Mouse (Mus musculus) activated CD4-positive, CD25-positive, alpha-beta regulatory T cell, adult 9 weeks (primary cell): ENCODE results near the gene Kcnq2. TPM values are rescaled to one million over a fixed set of nuclear protein-coding genes. Genes with fewer than 3 reads are reported as not detected.

Source experiments
- polyA plus RNA-seq: library from polyadenylated mRNA; unstranded; fragments of 100-300 nt; shearing (Covaris generic); gene quantifications from one replicate; pipeline ENCODE4 v1.2.1, GENCODE M21; 2017

The Kcnq2 gene
- not detected for polyA plus RNA-seq

DNA sequence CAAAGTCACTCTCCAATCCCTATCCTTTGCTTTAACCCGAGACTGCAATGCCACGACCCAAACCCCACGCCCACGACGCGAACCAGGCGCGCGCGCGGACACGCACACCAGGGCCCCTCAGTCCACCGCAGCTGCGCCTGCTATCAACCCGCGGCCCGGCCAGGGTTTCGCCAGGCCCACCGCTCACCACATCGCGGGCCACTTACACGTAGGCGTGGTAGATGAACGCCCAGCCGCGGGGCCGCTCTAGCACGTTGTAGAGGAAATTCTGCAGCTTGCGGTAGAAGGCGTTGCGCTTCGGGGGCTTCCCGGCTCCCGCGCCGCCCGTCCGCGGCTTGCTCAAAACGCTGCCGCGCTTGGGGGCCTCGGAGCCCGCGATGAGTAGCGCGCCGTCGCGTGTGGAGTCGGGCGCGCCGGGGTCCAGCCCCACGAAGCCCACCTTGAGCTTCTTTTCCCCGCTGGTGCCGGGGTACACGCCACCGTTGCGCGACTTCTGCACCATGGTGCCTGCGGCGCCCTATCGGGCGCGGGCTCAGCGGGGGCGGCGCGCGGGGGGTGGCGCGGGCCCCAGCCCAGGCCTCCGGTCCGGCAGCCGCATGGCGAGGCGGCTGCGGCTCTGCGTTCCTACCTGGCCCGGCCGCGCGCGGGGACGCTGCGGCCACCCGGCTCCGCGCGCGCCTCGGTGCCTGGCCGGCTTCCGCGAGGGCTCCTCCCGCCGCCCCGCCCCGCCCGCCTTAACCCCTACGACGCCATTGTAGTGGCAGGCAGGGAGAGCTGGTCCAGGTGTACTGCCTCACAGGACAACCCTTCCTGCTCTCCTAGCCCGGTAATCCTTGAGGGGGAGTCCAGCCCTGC is at the start of gene Kcnq2:
Kcnq2 (minus strand) TSS at position 710 of the 855 bp plus-strand sequence.

DNA sequence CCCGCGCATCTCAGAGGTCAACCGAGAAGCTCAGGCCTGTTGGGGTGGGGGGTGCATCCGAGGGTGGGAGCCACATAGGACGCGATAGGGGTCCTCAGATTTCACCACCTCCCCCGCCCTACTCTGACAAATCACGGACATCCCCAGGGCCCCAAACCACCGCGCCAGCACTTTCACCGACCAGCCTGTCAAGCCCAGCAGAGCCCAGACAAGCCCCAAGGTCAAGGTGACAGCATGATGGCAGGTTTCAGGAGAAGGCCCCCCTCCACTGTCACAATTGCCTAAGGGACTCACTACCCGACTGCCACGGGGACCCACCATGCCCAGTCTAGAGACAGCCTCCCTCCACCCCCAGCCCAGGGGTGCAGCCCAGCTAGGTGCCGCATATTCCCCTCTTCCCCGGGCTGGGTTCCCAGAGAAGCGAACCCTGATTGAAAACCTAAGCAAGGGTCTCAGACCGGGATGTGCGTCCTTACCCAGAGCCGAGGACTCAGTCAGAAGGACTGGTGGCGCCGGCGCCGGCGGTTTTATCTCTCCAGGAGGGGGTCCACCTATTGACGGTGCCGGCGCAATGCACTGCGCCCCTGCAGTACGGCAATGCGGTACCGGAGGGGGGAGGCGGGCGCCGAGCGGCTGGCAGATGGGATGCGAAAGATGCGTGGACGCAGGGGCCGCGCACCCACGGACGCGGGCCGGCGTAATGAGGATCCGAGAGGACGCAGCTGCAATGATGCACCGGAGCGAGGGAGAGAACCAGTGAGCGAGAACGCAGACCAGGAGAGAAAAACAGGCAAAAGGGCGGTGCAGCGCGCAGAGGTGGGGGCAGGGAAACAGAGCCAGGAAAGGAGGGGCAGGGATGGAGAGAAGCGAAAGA is 21.4 kb upstream of the Kcnq2 start, which contains the start of gene Eef1a2:
Eef1a2 (minus strand) TSS at position 767 of the 874 bp plus-strand sequence.

DNA sequence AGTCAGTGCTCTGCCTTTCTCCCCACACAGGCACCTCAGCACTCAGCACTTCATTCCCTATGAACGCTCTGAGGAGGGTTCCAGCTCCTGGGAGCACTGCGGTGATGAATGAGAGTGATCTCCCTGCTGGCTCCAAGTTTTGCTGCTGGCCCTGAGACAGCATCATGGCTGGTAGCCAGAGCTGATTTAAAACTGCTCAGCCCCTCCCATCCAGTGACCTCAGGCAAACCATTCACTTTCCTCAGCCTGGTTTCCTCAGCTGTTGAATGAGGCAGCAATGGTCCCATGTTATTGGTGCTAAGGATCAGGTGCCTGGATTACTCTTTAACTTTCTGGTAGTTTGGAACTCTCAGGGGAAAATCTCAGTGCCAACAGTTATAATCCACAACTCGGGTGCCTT is 91.7 kb downstream of the Kcnq2 start, which contains the start of gene Chrna4:
Chrna4 (minus strand) TSS at position 110 of the 400 bp plus-strand sequence.

Other genes with a start within 250 kb of the Kcnq2 start
- 5.7 TPM for gene Ythdf1, start 214.4 kb downstream of the Kcnq2 start, polyA plus RNA-seq
- gene Birc7, start 206.3 kb downstream of the Kcnq2 start, polyA plus RNA-seq = not detected
- gene Nkain4, start 180.6 kb downstream of the Kcnq2 start, polyA plus RNA-seq = not detected
- 81.9 TPM for gene Arfgap1, start 168.1 kb downstream of the Kcnq2 start, polyA plus RNA-seq
- 1.8 TPM for gene Col20a1, start 148.8 kb downstream of the Kcnq2 start, polyA plus RNA-seq
- not detected for gene Chrna4, start 91.8 kb downstream of the Kcnq2 start, polyA plus RNA-seq
- gene Eef1a2, start 21.7 kb upstream of the Kcnq2 start, polyA plus RNA-seq = not detected
- 306 TPM for gene Ppdpf, start 51.9 kb upstream of the Kcnq2 start, polyA plus RNA-seq
- not detected for gene Ptk6, start 67.5 kb upstream of the Kcnq2 start, polyA plus RNA-seq
- 1.5 TPM for gene Srms, start 77.9 kb upstream of the Kcnq2 start, polyA plus RNA-seq
- gene Fndc11, start 84.7 kb upstream of the Kcnq2 start, polyA plus RNA-seq = 0.46 TPM
- gene Helz2, start 106.7 kb upstream of the Kcnq2 start, polyA plus RNA-seq = 24.2 TPM
- gene Gmeb2, start 152.7 kb upstream of the Kcnq2 start, polyA plus RNA-seq = 8.8 TPM
- gene Stmn3, start 179.2 kb upstream of the Kcnq2 start, polyA plus RNA-seq = not detected
- 63.6 TPM for gene Rtel1, start 184.4 kb upstream of the Kcnq2 start, polyA plus RNA-seq
- 101 TPM for gene Zgpat, start 229.6 kb upstream of the Kcnq2 start, polyA plus RNA-seq
- 146 TPM for gene Arfrp1, start 230.1 kb upstream of the Kcnq2 start, polyA plus RNA-seq
- gene Lime1, start 244.8 kb upstream of the Kcnq2 start, polyA plus RNA-seq = 355 TPM